Mouse (Mus musculus) testis, postnatal 10 days (tissue): ENCODE results near the gene Zfp39.
"Not testable (repeated sequence)": the region's sequence is repeated elsewhere in the genome, so short reads cannot be mapped to it uniquely, and the experiment has no call there.

Experiments
- DNase-seq: peaks from one replicate; pipeline ENCODE4 v3.0.0; 2021; ENCODE audit warnings: low spot score

The Zfp39 gene

DNA sequence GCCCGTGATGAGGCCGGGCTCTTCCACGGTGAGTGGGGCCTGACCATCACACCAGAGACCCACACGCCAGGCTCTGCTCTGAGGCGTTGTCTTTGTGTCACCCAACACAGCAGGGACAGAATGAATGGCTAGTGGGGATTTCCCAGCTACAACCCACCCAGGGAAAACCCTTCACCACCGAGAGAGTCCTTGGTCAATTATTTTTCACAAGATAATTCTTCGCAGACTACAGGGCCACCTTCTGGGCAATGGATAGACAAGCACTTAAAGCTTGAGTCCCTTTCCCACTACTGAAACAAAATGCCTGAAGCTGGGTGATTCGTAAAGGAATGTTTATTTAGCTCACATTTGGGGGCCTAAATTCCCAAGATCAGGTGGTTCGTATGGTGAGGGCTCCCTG, 18.4 kb upstream of the Zfp39 start:
- DNase-seq = no peak

DNA sequence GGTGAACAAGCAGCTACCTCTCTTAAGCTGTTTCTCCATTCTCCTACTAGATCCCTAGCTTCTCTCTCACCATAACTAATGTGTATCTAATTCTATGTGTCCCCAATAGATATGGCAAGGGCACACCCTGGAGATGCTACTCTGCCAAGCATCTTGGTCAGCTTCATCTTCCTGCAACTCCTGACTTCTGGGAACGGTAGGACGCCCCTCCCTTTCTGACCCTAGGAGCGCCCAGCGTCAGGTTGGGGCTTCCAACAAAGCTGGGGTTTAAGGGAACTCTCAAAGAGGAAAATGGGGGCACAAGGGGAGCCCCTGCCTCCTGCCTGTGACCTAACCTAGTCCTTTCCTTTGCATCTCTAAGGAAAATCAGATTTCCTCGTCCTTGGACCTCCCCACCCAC, 14.7 kb upstream of the Zfp39 start:
- DNase-seq = no peak

DNA sequence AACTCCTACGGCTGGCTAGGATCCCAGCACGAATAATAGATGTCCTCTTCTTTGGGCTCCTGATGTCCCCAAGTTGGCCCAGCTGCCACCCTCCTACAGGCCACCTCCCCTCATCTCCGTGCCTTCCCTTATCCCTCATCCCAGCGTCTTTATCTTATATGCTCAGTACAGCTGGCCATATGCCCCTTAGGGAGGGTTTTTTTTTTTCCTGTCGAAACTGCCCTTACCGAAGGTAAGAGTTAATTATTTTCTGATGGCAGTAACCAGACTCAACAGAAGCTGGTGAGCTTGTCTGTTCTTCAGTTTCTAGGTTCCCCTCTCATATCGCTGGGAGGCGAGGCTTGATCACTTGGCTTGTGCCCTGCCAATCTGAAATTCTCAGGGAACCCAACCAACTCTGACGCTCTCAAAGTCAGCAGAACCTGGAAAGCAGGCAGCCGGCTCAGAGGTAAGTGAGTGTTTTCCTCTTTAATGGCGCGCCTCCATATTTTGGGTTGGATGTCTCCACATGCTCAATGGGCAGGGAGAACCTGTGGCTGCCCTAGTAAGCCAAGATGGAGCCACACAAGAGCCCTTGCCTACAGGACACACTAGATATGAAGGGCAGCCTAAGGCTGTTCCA, 13.8 kb upstream of the Zfp39 start, which contains the start of gene Btnl10:
Btnl10 (plus strand) TSS at position 164 of the 622 bp plus-strand sequence.
- peak; percentile 77 for DNase-seq

DNA sequence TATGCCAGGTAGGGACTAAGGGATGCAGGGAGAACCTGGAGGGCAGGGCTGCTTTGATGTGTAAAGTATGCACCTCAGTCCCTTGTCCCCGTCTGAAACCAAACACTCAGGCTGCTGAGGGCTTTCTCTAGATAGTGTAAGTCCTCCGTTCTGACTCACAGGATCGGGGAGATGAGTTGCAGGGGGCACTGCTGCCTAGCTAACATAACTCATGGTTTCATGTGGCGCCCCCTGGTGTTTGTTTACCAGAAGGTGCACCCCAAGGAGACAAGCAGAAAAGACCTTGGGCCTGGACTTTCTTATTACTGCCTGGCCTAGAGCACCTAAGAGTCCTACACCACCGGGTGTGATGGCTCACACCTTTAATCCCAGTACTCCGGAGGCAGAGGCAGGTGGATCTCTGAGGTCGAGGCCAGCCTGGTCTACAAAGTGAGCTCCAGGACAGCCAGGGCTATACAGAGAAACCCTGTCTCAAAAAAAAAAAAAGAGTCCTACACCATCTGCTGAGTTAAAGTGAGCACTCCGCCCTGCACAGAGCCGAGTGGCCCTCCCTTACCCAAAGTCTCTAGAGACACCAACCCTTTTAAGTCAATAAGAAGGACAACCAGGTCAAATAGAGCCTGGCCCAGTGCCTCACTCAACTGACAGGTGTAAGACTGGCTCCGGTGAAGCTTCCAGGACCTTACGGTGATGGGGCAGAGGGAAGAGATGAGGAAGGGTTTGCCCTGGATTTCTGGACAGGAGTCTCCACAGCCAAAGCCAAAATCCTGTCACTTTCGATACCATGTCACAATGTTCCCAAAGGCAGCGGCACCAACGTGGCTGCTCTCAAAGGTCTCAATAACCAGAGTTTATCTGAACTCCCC, 13.1 kb upstream of the Zfp39 start:
- DNase-seq = peak; percentile 78

DNA sequence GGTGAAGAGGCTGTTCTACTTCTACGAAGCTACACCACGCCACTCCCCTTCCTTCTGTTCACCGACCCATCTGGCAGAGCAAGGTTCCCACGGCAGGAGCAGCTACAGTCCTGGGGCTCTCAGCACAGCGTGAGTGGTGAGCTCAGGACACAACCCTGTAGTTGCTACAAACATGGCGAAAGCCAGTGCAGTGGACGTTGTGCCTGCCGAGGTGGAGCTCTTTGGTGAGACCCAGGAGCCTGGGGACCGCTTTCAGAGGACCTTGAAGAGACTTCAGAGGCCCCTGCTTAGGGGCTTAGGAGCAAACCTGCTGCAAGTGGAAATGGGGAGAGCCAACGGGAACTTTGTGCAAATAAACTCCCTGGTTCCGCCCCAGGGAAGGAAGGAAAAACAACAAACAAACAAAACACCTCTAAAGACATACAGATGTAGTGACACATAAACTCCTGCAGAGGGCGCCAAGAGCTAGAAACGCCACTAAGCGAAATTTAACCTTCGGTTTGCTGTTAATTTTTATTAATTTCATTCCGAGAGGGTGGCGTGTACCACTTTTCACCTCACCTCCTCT, 10.5 kb upstream of the Zfp39 start:
- no peak for DNase-seq

DNA sequence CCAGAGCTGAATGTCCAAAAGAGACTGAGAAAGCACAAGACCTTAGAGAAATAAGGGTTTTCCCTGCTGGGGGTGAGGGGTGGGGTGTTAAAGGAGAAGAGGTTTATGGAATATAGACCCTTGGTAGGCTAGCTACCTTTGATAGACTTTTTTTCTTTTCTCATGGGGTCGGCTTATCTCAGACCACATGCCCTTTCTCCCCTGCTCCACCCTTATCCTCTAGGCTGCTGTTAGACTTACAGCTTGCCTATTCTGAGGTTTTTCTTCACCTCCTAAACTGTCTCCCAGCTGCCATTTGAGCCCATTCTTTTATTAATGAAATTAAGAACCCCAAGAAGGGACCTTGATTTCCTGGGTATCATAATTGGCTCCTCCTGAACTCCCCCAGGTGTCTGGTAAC, 9.8 kb upstream of the Zfp39 start:
- DNase-seq = no peak

DNA sequence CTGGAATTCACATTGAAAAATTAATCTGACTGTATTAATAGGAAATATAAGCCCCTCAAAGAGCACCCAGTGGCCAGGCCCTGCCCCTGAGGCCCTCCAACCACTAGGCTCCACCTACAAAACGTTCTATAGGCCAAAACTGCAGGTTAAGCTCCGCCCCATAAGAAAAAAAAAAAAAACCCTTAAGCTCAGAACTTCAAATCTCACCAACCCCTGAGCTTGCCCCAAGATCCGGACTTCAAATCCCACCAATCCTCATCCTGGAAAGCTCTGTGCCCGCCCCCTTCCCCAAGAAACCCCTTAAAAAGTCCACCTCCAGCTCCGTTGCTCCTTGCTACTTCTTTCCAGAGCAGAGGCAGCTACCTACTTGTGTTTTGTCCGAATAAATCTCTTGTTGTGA, 813 bp upstream of the Zfp39 start:
- no peak for DNase-seq

DNA sequence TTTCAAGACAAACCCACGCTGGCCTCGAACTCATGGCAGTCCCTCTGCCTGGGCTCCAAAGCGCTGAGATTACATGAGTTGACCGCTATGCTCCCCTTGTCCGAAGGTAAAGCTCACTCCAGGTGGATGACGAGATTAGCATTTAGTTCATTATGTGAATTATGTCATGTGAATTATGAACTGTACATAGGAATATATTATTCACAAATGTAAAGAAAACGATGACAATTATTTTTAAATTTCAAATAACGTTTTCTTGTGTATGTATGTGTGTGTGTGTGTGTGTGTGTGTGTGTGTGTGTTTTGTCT, 339 bp upstream of the Zfp39 start:
- no peak for DNase-seq

DNA sequence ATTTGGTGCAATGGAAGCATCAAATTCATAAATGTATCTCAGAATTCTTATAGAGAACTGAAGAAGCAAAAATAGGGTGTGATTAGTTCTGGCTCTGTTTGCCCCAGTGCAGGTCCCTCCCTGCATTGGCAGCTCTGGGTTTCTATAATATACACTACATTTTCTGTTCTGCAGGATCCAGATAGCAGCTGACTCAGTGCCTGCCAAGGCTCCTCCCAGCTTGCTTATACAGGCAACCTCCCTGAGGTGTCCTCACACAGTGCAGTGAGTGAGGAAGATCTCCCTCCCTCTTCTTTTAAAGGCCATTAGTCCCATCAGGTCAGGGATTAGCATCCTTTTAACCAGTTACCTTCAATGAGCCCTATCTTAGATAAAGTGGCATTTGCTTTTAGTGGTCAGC, 2.9 kb downstream of the Zfp39 start:
- DNase-seq = no peak

DNA sequence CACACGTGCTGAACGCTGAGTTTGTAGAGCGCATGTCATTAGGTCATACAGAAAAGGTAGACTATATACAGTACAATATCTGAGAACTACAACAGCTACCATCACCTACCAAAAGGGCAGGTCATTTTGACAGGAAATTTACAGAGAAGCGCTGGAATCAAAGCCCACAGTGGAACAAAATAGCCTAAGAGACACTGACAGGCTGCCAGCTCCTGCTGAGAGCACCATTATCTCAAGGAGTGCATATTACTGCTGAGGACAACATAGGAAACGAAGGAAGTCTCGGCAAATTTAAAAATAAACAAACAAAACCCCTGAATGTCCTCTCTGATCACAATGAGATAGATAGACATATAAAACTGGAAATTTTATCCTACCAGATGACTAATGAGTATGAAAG, 6.5 kb downstream of the Zfp39 start:
- DNase-seq = no peak

DNA sequence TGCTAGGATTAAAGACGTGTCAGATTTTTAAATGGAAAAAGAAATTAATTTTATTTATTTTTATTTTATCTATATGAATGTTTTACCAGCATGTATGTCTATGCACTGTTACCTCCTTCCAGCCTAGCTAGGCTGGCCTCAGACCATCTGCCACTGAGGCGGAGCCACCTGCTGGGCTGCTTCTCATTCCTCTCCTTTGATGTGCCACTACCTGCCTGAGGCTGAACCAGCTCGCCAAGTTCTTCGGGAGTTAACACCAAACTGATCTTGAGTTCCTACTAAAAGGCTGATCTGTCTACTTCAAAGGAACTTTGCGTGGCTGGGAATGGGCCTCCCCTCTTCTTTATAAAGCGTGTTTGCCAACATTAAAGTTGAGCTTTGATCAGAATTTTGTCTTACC, 9.6 kb downstream of the Zfp39 start:
- DNase-seq = no peak

DNA sequence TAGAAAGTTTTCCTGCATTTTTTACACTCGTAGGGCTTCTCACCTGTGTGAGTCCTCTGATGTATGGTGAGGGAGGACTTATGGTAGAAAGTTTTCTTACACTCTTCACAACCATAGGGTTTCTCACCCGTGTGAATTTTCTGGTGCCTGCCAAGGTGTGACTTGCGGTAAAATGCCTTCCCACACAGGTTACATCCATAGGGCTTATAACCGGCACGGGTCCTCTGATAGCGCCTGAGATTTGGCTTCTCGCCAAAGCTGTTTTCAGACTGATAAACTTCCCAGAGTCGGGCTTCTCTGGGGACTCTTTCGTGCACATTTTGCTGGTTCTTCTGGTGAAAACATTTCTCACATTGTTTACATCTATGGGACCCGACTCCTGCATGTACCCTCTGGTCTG, 13.5 kb downstream of the Zfp39 start:
- DNase-seq = no peak

DNA sequence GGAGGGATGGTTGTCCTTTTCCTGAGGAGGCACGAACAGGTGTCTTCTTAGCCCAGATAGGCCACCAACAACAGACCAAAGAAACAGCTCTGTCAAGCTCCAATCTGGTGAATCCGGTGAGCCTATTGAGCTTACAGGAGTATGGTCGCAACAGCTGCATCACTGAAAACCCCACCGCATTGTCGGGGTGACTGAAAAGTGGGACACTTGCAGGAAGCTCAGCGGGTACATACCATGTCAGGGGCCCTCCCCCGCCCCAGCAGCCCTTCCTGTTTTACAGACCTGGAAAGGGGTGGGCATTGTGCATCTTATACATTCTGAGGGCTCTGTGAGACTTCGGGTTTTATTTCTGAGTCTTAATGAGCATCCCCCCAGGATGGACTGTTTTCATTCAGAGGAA, 20.3 kb downstream of the Zfp39 start:
- no peak for DNase-seq

DNA sequence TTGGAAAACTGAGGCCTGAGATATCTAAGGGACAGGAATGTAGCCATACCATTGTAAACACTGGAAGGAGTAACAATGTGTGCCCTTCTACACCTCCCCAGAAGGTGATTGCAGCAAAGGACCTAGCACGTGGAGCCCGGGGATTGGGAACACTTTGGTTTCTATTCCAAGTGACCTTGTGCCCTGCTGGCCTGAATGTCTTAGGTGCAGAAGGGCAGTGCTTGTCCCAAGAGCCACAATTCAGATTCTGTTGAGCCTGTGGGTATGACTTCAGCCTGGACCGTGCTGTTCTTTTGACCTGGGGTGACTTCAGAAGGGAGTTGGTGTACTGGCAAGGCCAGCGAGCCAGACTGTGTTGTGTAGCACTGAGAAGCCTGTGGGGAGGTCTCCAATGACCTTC, 33.1 kb downstream of the Zfp39 start:
- no peak for DNase-seq

DNA sequence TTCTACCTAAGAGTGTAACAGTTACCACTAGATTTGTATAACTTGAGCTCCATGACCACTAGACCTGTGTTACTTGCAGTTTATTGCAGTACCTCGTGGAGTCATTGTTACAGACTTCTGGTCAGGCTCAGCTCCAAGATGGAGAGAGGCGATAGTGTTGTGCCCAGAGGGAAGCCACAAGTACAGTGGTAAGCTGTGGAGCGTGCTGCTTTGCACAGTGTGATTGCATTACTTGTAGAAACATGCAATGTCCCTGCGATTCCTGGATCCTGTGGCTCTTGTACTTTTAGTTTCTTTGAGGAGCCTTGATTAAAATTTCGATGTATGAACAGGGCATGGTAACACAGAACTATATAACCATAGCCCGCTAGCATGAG, 36.1 kb downstream of the Zfp39 start:
- DNase-seq = no peak

DNA sequence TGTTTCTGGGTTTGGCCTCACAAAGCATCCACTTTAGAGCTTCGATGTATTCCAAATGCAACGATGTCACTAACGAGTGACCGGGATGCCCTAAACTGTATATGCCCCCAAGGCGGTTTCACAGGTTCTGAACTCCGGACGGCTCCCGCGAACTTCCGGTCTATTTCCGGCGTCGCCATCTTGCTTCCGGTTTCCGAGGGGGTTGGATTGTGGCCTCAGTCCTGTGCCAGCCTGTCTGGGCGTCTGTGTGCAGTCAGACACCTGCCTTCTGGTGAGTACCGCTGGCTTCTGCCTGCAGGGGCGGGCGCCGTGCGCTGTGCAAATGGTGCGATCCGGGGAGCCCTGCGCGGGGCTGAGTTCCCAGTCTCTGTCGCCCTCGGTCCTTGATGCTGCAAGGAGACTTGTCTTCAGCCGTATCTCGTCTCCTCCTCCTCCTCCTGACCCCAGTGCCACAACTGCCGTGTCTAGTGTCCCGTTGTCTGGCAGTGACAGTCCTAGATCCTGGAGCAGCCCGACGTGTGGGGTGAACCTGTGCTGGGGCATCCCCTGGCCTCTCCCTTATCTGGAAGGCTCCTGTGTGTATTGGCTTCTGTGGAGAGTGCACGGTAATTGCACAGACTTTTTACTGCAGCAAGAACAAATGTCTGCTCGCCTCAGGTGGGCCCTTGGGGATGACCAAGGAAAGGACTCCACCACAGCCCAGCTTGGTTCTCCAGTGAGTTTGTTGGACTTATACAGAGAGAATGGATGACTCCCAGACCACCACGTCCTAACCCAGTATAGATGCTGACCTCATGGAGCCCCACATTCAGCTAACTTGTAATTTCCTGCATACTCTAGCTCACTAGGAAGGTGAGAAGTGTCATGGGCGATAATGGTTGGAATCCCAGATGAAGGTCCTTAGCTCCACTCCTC, 36.7 kb downstream of the Zfp39 start, which contains the start of gene 2810021J22Rik:
2810021J22Rik (plus strand) TSS at position 178 of the 915 bp plus-strand sequence.
- peak; percentile 76 for DNase-seq

DNA sequence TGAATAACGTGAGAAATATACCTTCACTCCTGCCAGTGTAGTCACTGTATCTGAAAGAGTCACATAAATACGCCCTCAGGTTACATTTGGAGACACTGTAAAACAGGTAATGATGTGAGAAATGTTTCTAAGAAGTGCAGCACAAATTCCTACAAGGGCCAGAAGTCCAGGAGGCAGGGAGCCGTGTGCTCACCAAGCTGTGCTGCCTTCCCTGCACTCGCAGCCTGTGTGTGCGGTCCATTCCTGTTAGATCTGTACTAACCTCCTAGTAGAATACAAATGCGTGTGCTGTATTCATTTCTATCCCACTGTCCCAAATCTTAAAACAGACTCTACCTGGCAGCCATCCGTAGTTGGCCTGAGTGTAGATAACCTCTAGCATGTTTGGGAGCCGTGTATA, 43.3 kb downstream of the Zfp39 start:
- no peak for DNase-seq

DNA sequence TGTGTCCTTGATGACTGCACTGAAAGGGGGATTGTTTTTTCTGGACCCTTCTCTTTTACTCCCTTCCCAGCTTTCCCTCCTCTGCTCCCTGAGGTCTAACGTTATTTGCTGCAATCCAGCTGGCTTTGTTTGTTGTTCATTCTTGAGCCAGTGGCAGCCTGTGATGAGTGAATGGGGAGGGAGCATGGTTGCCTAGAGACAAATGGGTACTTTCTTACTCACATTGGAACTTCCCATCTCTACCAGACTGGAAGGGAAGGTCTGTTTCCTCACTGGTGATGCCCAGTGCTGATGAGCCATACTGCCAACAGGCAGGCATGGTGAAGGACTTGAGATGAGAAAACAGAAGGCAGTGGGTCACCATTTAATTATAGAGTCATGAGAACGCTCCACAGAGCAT, 54.3 kb downstream of the Zfp39 start:
- DNase-seq = no peak

DNA sequence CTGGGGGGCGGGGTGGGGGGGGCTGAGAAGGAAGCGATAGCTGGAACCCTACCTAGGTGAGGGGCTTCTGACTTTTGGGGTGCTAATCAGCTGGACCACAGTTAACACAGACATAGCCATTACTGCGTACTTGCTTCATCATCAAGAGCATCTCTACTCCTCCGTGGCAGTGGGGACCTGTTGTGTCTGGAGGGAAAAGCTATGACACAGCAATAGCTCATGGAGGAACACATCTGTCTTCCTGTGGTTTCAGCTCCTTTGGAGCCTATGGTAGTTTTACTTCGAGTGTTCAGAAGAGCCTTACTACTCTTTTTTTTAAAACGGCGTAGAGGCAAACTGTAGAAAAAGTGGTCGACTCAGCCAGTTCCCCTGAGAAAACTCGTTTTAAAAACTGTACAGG, 56.4 kb downstream of the Zfp39 start:
- DNase-seq = no peak

DNA sequence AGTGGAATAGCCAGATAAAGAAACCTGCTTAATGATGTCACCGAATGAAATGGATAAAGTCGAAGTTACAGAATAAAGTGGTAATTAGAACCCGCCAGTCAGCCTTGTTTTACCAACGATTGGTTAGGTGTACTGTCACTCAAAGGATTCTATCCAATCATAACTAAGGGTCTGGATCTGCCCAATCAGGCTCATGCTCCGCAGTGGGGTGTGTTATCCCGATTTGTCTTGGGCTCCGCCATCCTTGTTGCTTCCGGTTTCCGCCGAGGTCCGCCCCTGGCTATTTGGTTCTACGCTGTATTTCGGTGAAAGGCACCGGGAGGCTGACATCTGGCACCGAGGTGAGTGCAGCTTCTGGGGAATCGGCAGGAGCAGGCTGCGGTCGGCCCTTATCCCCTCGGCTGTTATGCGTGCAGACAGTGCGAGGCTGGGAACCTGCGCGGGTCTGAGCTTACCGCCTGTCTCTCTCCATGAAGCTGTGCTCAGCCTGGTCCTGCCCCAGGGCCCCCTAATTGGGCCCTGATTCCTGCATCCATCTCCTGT, 57.0 kb downstream of the Zfp39 start, which contains the start of gene Gm12258:
Gm12258 (plus strand) TSS at position 240 of the 543 bp plus-strand sequence.
- peak; percentile 75 for DNase-seq

DNA sequence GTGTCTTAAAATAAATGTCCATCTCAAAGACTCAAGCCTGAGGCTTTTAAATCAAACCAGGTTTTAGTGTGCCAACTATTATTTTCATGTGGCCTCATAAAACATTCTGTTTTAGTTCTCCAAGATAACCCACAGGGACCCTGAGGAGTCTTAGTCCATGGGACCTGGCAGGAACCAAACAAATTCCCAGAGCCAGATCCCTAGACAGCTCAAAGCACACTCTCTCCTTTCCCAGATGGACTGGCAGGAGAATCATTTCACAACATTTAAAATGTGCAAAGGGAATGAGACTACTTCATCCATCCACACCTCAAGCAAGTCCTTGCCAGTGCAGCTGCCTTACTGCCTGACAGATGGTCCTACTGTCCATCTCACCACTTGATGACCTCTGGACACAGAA, 65.1 kb downstream of the Zfp39 start, which contains the start of gene Olfr311:
Olfr311 (plus strand) TSS at position 301 of the 400 bp plus-strand sequence.
- not testable (repeated sequence) for DNase-seq
